Mouse (Mus musculus): Measurements from ENCODE around the gene Nptn. TPM values are rescaled to one million over a fixed set of nuclear protein-coding genes. Genes with fewer than 3 reads are reported as not detected.

The Nptn gene
- polyA plus RNA-seq, 1 experiment from 2014 or later: 60.3 TPM

DNA sequence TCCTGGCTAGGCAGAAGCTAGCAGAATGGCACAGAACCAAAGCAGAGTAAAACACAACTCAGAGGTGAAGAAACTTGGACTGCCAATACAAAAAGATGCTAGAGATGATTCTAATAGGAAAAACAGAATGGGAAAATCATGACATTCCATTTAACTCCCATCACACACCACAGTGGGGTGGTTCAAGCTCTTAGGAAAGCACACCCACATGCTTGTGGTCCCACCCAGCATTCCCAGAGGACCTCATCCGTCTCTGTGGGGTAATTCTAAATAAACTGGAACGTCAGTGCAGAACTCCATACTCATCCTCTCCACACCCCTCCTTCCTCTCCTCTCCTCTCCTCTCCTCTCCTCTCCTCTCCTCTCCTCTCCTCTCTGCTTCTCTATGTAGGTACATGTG, 99.4 kb downstream of the Nptn start:
- no peak overlapping the region for H3K27ac ChIP-seq (ENCODE audit: low read depth, low read length)
- no peak overlapping the region for H3K4me2 ChIP-seq (ENCODE audit: low read depth, low read length, severe bottlenecking)
- H3K9me3 ChIP-seq (ENCODE audit: control insufficient read depth, low read length): no peaks in the 10 kb centered on the region
- H3K4me3 ChIP-seq (ENCODE audit: low read depth, low read length): no peak overlapping the region
- no peak overlapping the region for H3K9ac ChIP-seq (ENCODE audit: low read length)
- no peaks in the 10 kb centered on the region for H3K4me1 ChIP-seq (replicated peaks; ENCODE audit: control insufficient read depth, insufficient read depth, low read length)
- no peaks in the 10 kb centered on the region for H3K36me3 ChIP-seq (ENCODE audit: control insufficient read depth, insufficient read depth, low read length)
- H3K27me3 ChIP-seq (ENCODE audit: control insufficient read depth, insufficient read depth, low read length): no peaks in the 10 kb centered on the region
- no peak for DNase-seq (ENCODE audit: low spot score)
- 80% methylated on average over 2 of the region's 2 CpGs for WGBS
- no peak for ATAC-seq (replicated peaks; ENCODE audit: low FRiP score)

DNA sequence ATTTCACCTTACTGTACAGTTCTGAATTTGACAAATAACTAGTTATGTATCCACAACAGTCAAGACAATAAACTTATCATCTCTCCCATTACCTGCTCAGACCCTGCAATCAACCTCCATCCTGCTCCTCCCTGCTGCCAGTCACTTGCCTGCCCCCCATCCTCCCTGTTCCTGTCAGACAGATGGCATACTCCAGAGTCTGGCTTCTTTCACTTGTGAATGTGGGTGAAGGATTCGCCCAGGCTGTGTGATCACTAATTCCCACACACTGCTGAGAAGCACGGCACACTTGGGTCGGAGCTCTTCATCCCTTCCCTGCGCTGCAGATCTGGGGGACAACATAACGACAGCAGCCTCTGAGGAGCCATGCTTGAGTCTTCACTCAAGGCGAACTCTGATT, 100.1 kb downstream of the Nptn start:
- no peak for ATAC-seq (replicated peaks; ENCODE audit: low FRiP score)
- Histone ChIP-seq H3K27ac (ENCODE audit: low read depth, low read length) (no peak overlapping the region), H3K27me3 (ENCODE audit: control insufficient read depth, insufficient read depth, low read length) (no peaks in the 10 kb centered on the region), H3K4me3 (ENCODE audit: low read depth, low read length) (no peak overlapping the region), H3K9me3 (ENCODE audit: control insufficient read depth, low read length) (no peaks in the 10 kb centered on the region), H3K36me3 (ENCODE audit: control insufficient read depth, insufficient read depth, low read length) (no peaks in the 10 kb centered on the region), H3K9ac (ENCODE audit: low read length) (no peak overlapping the region), H3K4me1 (replicated peaks; ENCODE audit: control insufficient read depth, insufficient read depth, low read length) (no peaks in the 10 kb centered on the region), H3K4me2 (ENCODE audit: low read depth, low read length, severe bottlenecking) (no peak overlapping the region)
- no peak for DNase-seq (ENCODE audit: low spot score)
- 79% methylated on average over 6 of the region's 6 CpGs for WGBS

DNA sequence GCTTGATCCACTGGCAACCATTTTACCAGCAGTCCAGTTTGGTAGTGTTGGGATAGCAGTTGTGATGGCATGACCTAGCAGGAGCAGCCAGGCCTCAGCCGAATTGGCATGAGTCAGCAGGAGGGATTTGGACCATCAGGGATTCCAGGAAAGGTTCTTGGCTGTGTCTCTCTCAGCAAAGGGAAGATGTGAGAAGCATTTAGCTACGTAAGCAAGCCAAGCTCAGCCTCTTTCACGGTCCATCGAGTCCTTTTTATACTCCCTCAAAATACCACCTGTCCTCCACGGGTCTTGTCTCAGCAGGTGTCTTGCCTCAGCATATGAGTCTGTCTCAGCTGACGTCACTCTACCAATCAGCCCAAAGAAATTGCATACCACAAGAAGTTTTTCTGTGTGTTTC, 101.3 kb downstream of the Nptn start:
- no peaks in the 10 kb centered on the region for H3K27me3 ChIP-seq (ENCODE audit: control insufficient read depth, insufficient read depth, low read length)
- no peaks in the 10 kb centered on the region for H3K4me1 ChIP-seq (replicated peaks; ENCODE audit: control insufficient read depth, insufficient read depth, low read length)
- no peak overlapping the region for H3K27ac ChIP-seq (ENCODE audit: low read depth, low read length)
- H3K9ac ChIP-seq (ENCODE audit: low read length): no peak overlapping the region
- no peak overlapping the region for H3K4me2 ChIP-seq (ENCODE audit: low read depth, low read length, severe bottlenecking)
- 43% methylated on average over 6 of the region's 6 CpGs for WGBS
- H3K36me3 ChIP-seq (ENCODE audit: control insufficient read depth, insufficient read depth, low read length): no peaks in the 10 kb centered on the region
- DNase-seq (ENCODE audit: low spot score): no peak
- no peak for ATAC-seq (replicated peaks; ENCODE audit: low FRiP score)
- H3K4me3 ChIP-seq (ENCODE audit: low read depth, low read length): no peak overlapping the region
- H3K9me3 ChIP-seq (ENCODE audit: control insufficient read depth, low read length): no peaks in the 10 kb centered on the region

DNA sequence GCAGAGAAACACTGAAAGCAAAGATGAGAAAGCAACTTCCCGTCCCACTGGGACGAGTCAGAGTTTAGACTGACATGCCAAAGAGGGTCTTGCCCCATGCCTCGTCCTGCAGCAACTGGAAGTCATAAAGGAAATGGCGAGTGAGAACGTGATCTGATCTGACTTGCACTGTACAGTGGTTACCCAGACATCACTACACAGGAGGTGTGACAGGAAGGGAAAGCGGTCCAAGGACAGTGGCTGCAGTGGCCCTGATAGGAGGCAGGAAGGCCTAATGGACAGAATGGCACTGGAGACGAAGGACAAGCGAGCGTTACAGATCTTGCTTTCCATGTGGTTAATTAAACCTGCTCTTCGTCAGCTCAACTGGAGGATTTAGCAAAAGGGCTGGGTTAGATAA, 103.2 kb downstream of the Nptn start:
- H3K9ac ChIP-seq (ENCODE audit: low read length): no peak overlapping the region
- 91% methylated on average over 10 of the region's 10 CpGs for WGBS

DNA sequence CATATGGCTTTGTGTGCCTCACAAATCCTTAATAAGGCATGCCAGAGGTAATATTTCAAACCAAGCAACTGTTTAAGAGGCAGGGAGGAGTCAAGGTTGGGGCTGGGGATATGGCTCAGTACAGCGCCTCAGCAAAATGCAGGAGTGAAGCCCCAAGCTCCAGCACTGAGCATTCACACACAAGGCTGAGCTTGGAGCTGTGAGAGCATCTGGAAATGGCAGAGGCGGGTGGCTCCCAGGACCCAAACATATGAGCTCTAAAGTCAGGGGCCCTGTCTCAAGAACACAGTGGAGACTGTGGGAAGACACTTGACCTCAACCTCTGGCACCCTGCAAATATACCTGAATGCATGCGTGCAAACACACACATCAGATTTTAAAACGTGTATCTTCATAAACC, 106.0 kb downstream of the Nptn start:
- no peak overlapping the region for H3K9ac ChIP-seq (ENCODE audit: low read length)
- no peaks in the 10 kb centered on the region for H3K9me3 ChIP-seq (ENCODE audit: control insufficient read depth, low read length)
- no peak overlapping the region for H3K4me2 ChIP-seq (ENCODE audit: low read depth, low read length, severe bottlenecking)
- no peak overlapping the region for H3K27ac ChIP-seq (ENCODE audit: low read depth, low read length)
- no peak for ATAC-seq (replicated peaks; ENCODE audit: low FRiP score)
- H3K4me3 ChIP-seq (ENCODE audit: low read depth, low read length): no peak overlapping the region
- WGBS: 84% methylated on average over 4 of the region's 4 CpGs
- DNase-seq (ENCODE audit: low spot score): no peak
- H3K4me1 ChIP-seq (replicated peaks; ENCODE audit: control insufficient read depth, insufficient read depth, low read length): no peaks in the 10 kb centered on the region
- no peaks in the 10 kb centered on the region for H3K27me3 ChIP-seq (ENCODE audit: control insufficient read depth, insufficient read depth, low read length)
- H3K36me3 ChIP-seq (ENCODE audit: control insufficient read depth, insufficient read depth, low read length): no peaks in the 10 kb centered on the region

More for the DNA sequence above, 103.2 kb downstream of the Nptn start:
- Histone ChIP-seq H3K4me1 (replicated peaks; ENCODE audit: control insufficient read depth, insufficient read depth, low read length) (no peaks in the 10 kb centered on the region), H3K27me3 (ENCODE audit: control insufficient read depth, insufficient read depth, low read length) (no peaks in the 10 kb centered on the region), H3K4me3 (ENCODE audit: low read depth, low read length) (no peak overlapping the region), H3K4me2 (ENCODE audit: low read depth, low read length, severe bottlenecking) (no peak overlapping the region), H3K36me3 (ENCODE audit: control insufficient read depth, insufficient read depth, low read length) (no peaks in the 10 kb centered on the region), H3K9me3 (ENCODE audit: control insufficient read depth, low read length) (no peaks in the 10 kb centered on the region), H3K27ac (ENCODE audit: low read depth, low read length) (no peak overlapping the region)
- DNase-seq (ENCODE audit: low spot score): no peak
- ATAC-seq (replicated peaks; ENCODE audit: low FRiP score): no peak

DNA sequence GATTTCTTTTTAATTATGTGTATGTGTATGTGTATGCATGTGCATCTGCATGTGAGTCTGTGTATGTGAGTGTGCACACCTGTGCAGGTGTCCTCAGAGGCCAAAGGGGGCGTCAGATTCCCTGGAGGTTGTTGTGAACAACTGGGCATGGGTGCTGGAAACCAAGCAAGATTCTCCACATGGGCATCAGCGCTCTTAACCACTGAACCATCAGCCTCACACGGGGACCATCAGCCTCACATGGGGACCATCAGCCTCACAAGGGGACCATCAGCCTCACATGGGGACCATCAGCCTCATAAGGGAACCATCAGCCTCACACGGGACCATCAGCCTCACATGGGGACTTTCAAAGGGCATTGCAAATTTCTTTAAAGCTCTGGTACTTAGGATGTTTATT, 108.7 kb downstream of the Nptn start:
- no peak overlapping the region for H3K4me2 ChIP-seq (ENCODE audit: low read depth, low read length, severe bottlenecking)
- no peak overlapping the region for H3K9ac ChIP-seq (ENCODE audit: low read length)
- DNase-seq (ENCODE audit: low spot score) (no peak), ATAC-seq (replicated peaks; ENCODE audit: low FRiP score) (no peak)
- H3K4me1 ChIP-seq (replicated peaks; ENCODE audit: control insufficient read depth, insufficient read depth, low read length): no peaks in the 10 kb centered on the region
- no peaks in the 10 kb centered on the region for H3K36me3 ChIP-seq (ENCODE audit: control insufficient read depth, insufficient read depth, low read length)
- no peak overlapping the region for H3K4me3 ChIP-seq (ENCODE audit: low read depth, low read length)
- H3K9me3 ChIP-seq (ENCODE audit: control insufficient read depth, low read length): no peaks in the 10 kb centered on the region
- H3K27me3 ChIP-seq (ENCODE audit: control insufficient read depth, insufficient read depth, low read length): no peaks in the 10 kb centered on the region
- WGBS: 85% methylated on average over 4 of the region's 4 CpGs
- no peak overlapping the region for H3K27ac ChIP-seq (ENCODE audit: low read depth, low read length)

DNA sequence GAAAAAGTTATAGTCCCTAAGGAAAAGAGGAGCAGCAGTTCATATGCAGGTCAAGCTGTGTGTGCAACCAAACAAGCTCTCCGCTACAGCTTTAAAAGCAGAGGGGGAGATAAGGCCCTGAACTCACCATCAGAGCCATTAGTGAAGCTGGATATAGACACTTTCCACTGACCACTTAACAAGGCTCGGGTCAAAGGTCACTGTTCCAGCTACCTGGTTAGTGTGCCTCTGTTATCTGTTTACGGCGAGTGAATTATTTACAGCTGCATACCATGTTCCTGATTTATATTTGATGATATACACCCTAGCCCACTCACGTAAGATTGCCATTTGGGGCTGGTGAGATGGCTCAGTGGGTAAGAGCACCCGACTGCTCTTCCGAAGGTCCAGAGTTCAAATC, 109.4 kb downstream of the Nptn start:
- Histone ChIP-seq H3K4me2 (ENCODE audit: low read depth, low read length, severe bottlenecking) (no peak overlapping the region), H3K27ac (ENCODE audit: low read depth, low read length) (no peak overlapping the region), H3K27me3 (ENCODE audit: control insufficient read depth, insufficient read depth, low read length) (no peaks in the 10 kb centered on the region), H3K36me3 (ENCODE audit: control insufficient read depth, insufficient read depth, low read length) (no peaks in the 10 kb centered on the region), H3K4me1 (replicated peaks; ENCODE audit: control insufficient read depth, insufficient read depth, low read length) (no peaks in the 10 kb centered on the region), H3K9me3 (ENCODE audit: control insufficient read depth, low read length) (no peaks in the 10 kb centered on the region), H3K9ac (ENCODE audit: low read length) (no peak overlapping the region), H3K4me3 (ENCODE audit: low read depth, low read length) (no peak overlapping the region)
- DNase-seq (ENCODE audit: low spot score): no peak
- WGBS: 95% methylated on average over 7 of the region's 7 CpGs
- ATAC-seq (replicated peaks; ENCODE audit: low FRiP score): no peak

DNA sequence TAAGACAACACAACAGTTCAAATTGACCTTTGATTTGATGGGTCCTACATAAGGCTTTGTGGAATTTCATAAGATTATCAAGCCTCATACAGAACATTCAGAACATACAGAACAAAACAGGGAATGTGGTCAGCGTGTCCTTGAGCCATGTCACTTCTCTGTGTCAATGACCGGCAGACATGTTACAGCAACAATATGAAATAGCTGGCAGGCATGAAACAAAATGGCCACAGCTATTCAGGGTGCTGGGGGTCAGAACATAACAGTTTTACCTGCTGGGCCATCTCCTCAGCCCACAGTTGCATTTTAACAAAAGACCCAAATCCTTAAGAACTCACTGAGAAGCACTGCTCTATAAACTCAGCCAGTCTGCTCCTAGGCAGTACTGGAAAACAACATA, 116.4 kb downstream of the Nptn start:
- H3K9ac ChIP-seq (ENCODE audit: low read length): no peak overlapping the region
- no peak overlapping the region for H3K4me2 ChIP-seq (ENCODE audit: low read depth, low read length, severe bottlenecking)
- H3K36me3 ChIP-seq (ENCODE audit: control insufficient read depth, insufficient read depth, low read length): no peaks in the 10 kb centered on the region
- no peak overlapping the region for H3K27ac ChIP-seq (ENCODE audit: low read depth, low read length)
- WGBS: 96% methylated on average over 2 of the region's 2 CpGs
- no peaks in the 10 kb centered on the region for H3K27me3 ChIP-seq (ENCODE audit: control insufficient read depth, insufficient read depth, low read length)
- H3K4me1 ChIP-seq (replicated peaks; ENCODE audit: control insufficient read depth, insufficient read depth, low read length): no peaks in the 10 kb centered on the region
- no peak overlapping the region for H3K4me3 ChIP-seq (ENCODE audit: low read depth, low read length)
- ATAC-seq (replicated peaks; ENCODE audit: low FRiP score) (no peak), DNase-seq (ENCODE audit: low spot score) (no peak)
- no peaks in the 10 kb centered on the region for H3K9me3 ChIP-seq (ENCODE audit: control insufficient read depth, low read length)

DNA sequence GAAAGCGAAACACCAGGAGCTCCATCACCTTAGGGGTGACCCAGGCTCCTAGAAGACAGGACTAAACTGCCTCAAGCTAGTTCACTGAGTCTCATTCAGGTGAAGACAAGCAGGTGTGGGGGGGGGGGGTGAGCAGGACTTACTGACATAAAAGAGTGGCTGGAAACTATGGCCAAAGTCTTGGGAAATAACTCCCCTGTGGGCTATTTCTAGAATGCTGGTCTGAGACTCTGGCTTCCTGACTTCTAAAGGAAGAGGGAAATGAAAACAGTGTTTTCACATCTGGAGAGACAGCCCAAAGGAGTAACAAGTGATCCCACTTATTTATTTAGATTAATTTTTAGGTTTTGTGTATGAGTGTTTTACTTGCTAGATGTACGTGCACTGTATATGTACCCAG, 119.7 kb downstream of the Nptn start:
- no peaks in the 10 kb centered on the region for H3K36me3 ChIP-seq (ENCODE audit: control insufficient read depth, insufficient read depth, low read length)
- H3K27ac ChIP-seq (ENCODE audit: low read depth, low read length): no peak overlapping the region
- H3K9ac ChIP-seq (ENCODE audit: low read length): no peak overlapping the region
- H3K4me1 ChIP-seq (replicated peaks; ENCODE audit: control insufficient read depth, insufficient read depth, low read length): no peaks in the 10 kb centered on the region
- no peak overlapping the region for H3K4me3 ChIP-seq (ENCODE audit: low read depth, low read length)
- H3K4me2 ChIP-seq (ENCODE audit: low read depth, low read length, severe bottlenecking): no peak overlapping the region
- no peaks in the 10 kb centered on the region for H3K9me3 ChIP-seq (ENCODE audit: control insufficient read depth, low read length)
- ATAC-seq (replicated peaks; ENCODE audit: low FRiP score) (no peak), DNase-seq (ENCODE audit: low spot score) (no peak)
- WGBS: 94% methylated on average over 2 of the region's 2 CpGs
- H3K27me3 ChIP-seq (ENCODE audit: control insufficient read depth, insufficient read depth, low read length): no peaks in the 10 kb centered on the region
